Mouse (Mus musculus) bone marrow macrophage, adult 2 months (primary cell): ENCODE measurements around the gene Rims1. TPM values are rescaled to one million over a fixed set of nuclear protein-coding genes. Genes with fewer than 3 reads are reported as not detected.

ENCODE experiments used
- H3K27ac ChIP-seq: 2 replicates; pipeline ENCODE4 v1.5.1; 2012; ENCODE audit warnings: low read depth, low read length; ENCODE audit not compliant: insufficient read depth
- H3K4me1 ChIP-seq: 2 replicates; pipeline ENCODE4 v1.6.1; 2012; ENCODE audit warnings: low read length; ENCODE audit not compliant: control insufficient read depth, insufficient read depth
- H3K4me3 ChIP-seq: 2 replicates; pipeline ENCODE4 v1.5.1; 2012; ENCODE audit warnings: mild to moderate bottlenecking, low read length, moderate library complexity; ENCODE audit not compliant: insufficient read depth
- CTCF ChIP-seq: IDR thresholded peaks from 2 replicates; pipeline ENCODE4 v1.5.1; 2012; ENCODE audit warnings: low read depth, mild to moderate bottlenecking, low read length, moderate library complexity
- POLR2A ChIP-seq: IDR thresholded peaks from 2 replicates; pipeline ENCODE4 v1.6.1; 2012; ENCODE audit warnings: mild to moderate bottlenecking, low read depth, low read length, borderline replicate concordance
- polyA plus RNA-seq: library from polyadenylated mRNA; stranded (reverse); fragments of >200 nt; gene quantifications from 2 replicates; pipeline ENCODE4 v1.2.4, GENCODE M21; 2012; ENCODE audit not compliant: missing spikeins, insufficient read depth, insufficient read length

Rims1 gene
- polyA plus RNA-seq, 1 experiment = not detected

DNA sequence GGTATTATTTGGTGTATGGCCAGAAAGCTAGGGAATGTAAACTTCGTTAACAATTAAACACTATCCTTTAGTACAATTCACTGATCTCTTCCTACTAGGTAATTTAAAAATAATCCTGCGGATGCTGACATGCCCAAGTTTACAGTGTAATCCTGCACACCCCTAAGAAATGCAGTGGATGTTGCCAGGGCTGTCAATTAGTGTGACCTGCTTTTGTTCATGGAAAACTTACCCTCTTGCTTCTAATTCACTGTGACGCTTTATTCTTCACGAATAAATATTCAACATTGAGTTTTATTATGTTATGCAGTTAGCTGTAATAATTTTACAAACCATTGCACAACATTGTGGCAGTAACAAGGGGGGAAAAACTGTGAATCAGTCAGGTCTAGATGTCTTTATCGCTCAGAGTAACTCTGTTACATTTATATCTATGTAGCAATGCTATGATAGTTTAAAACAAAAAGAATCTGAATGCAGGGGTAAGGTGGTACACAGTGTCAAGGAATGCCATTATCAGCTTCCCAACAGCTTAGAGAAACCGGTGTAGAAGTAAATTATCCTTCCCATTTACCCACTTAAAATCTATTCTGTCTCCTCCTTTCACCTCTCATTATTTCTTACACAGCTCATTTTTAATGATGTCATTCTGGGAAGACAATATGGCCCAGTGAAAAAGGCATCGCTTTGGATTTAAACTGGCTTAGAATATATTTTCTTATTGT, 35.1 kb downstream of the Rims1 start:
- H3K4me3 ChIP-seq = no peak overlapping the region
- TF ChIP-seq CTCF = no peak
- TF ChIP-seq POLR2A = no peak
- no peaks in the 10 kb centered on the region for H3K4me1 ChIP-seq

DNA sequence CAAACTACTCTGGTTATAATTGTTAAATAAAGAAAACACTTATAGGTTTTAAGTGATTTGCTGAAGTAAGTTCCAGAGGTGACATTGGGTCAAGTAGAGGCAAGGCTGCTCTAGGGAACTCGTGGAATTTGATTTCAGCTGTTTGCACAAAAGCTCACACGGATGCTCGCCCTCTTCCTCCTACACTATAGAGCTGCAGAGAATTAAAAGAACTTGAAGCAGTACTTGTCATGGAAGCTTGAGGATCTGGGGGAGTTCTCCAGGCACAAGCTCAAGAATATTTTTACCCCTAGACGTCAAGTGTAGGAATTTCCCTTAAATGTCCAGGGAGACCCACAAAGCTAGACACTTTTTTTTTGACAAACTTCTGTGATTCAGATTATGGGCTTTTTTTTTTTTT, 42.4 kb downstream of the Rims1 start:
- TF ChIP-seq POLR2A (no peak), CTCF (no peak)
- H3K4me3 ChIP-seq = no peak overlapping the region
- no peak overlapping the region for H3K27ac ChIP-seq
- no peaks in the 10 kb centered on the region for H3K4me1 ChIP-seq

More for the DNA sequence above, 35.1 kb downstream of the Rims1 start:
- no peak overlapping the region for H3K27ac ChIP-seq

DNA sequence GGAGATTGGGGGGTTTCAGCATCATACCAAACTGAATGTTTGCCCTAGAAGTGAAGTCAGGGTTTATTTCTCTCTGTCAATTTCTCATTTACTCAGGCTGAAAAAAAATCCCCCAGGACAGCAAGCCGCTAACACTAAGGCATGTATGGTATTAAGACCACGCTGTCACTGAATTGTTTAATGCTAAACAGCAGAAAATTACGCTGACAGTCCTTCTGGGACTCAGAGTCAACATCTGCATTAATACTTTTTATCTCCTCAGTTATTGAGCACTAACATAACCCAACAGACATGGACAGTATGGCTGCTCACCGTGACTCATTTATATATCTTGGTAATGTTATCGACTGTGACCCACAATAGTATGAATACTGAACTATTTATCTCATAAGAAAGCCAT, 43.0 kb downstream of the Rims1 start:
- Histone ChIP-seq H3K4me3 (no peak overlapping the region), H3K4me1 (no peaks in the 10 kb centered on the region), H3K27ac (no peak overlapping the region)
- no peak for TF ChIP-seq CTCF
- TF ChIP-seq POLR2A = no peak

DNA sequence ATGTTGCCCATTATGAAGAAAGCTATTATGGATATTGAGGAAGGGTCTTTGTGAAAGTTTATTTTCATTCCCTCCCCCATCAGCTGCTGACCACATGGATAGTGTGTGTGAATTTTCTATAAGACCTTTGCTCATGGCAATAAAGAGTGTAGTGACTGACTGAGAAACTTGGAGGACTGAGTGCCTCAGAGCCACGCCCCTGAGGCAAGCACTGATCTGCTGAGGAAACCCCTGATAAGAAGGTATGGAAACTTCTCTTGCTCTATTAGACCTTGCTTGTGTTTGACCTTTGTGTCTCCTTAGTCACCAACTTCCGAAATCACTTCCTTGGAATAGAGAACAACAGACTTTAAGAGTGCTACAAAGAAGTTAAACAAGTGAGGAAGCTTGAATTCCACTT, 55.3 kb downstream of the Rims1 start:
- no peaks in the 10 kb centered on the region for H3K4me1 ChIP-seq
- no peak overlapping the region for H3K27ac ChIP-seq
- H3K4me3 ChIP-seq = no peak overlapping the region
- TF ChIP-seq POLR2A (no peak), CTCF (no peak)

DNA sequence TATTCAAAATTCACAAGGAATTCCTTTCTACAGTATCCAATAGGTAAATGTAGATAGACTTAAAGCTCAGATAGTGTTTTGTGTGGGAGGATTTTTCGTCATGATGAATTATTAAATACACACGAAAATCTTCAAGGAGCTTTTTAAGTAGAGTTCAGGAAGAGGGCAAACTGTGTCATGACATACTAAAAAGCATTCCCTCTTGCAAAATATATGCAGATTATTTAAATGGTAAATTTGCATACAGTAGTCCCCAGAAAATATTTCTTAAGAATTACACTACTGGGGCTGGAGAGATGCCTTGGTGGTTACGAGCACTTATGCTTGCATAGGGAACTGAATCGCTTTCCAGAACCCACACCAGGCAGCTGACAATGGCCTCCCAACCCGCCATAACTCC, 61.1 kb downstream of the Rims1 start:
- H3K27ac ChIP-seq = no peak overlapping the region
- no peaks in the 10 kb centered on the region for H3K4me1 ChIP-seq
- no peak for TF ChIP-seq CTCF
- TF ChIP-seq POLR2A = no peak
- no peak overlapping the region for H3K4me3 ChIP-seq

DNA sequence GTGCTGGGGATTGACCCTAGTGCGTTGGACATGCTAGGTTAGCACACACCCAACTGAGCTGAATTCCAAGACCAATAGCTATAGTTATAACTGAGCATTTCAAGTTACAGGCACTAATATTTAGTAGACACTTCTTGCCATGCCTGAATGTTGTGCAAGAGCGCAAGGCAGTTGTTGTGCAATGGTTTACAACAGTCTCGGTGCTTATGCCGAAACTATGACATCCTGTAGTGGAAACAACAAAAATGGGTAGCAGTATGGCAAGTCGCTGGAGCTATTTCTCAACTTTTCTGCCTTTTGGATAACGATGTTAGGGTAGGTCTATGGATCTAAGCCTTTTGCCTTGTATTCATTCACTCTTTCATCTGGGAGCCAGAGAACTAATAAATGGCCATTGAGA, 68.3 kb downstream of the Rims1 start:
- no peak overlapping the region for H3K4me3 ChIP-seq
- no peak overlapping the region for H3K27ac ChIP-seq
- no peak for TF ChIP-seq POLR2A
- no peak for TF ChIP-seq CTCF
- H3K4me1 ChIP-seq = no peaks in the 10 kb centered on the region

DNA sequence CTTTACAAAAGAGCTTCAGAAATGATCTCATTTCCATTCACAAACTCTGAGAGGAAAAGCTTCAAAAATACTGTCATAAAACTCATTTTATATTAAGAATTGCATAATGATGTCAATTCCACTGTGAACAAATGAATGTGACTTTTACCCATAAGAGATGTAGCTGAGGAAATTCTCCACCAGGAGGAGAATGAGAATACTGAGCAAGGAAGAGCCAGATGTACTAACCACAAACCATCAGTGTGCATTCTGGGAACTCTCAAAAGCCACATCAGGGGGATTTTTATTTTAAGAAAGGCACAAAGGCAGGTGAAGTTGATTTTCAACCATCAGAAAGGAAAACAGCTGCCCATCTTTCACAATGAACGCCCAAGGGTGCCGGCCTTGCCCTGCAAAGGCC, 71.4 kb downstream of the Rims1 start:
- Histone ChIP-seq H3K4me1 (no peaks in the 10 kb centered on the region), H3K27ac (no peak overlapping the region), H3K4me3 (no peak overlapping the region)
- TF ChIP-seq POLR2A (no peak), CTCF (no peak)

DNA sequence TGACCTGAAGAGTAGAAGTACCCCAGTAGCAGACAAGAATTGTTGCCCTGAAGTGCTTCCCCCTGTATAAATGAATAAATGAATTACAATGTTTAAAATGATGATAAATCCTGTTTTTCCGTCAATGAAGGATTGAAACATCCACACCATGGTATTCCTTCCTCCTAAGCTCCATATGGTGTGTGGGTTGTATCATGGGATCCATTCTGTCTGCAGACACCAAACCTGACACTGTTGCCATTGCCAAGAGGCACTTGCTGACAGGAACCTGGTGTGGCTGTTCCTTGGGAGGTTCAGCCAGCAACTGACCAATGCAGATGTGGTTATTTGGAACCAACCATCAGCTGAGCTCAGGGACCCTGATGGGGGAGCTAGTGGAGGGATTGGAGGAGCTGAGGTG, 72.5 kb downstream of the Rims1 start:
- Histone ChIP-seq H3K27ac (no peak overlapping the region), H3K4me1 (no peaks in the 10 kb centered on the region), H3K4me3 (no peak overlapping the region)
- no peak for TF ChIP-seq POLR2A
- no peak for TF ChIP-seq CTCF

DNA sequence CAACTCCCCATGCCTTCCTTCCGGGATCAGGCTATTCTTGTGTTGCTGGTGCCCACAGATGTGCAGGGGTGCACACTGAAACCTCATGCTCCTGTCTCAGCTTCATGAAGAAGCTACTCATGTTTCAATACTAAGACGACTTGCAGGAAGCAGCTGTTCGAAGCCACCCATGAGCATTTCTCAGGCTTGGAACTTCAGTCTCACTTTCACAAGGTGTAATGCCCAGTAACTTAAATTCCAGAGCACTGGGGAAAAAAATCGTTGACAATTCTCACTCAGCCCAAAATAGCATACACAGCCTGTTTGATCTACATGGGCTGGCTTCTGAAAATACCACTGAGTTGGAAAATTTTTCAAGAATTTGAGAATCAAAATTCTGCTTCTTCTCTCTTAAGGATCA, 77.6 kb downstream of the Rims1 start:
- no peak for TF ChIP-seq CTCF
- TF ChIP-seq POLR2A = no peak
- Histone ChIP-seq H3K4me1 (no peaks in the 10 kb centered on the region), H3K27ac (no peak overlapping the region), H3K4me3 (no peak overlapping the region)

DNA sequence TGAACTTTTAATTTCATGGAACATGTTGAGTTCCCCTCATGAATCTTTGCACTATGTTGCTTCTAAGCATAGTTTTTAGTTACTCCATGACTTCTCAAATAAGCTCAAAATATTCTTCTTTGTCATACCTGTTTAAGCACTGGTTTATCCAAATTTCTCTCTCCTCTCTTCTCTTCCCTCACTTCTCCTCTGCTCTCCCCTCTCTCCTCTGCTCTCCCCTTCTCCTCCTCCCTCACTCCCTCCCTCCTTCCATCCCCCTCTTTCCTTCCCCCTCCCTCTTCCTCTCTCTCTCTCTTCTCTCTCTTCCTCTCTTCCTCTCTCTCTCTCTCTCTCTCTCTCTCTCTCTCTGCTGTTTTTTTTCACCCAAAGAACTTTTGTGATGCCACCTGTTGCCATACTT, 84.1 kb downstream of the Rims1 start:
- TF ChIP-seq CTCF (no peak), POLR2A (no peak)

DNA sequence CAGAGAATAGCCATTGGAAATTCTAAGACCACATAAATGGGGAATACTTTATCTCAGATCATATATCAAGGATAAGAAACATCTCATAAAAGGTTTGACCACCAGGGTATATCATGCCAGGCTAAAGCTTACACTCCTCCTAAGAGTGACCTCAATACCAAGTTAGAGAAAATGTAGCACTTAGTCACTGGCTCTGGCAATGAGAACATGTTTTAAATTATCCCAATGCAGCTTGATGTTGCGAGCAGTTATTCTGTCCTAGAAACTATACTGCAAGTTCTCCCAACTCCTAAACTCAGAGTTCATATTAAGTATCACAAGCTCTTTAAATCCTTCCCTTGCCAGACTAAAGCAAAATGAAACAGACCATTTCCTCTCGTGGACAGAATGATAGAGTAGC, 85.1 kb downstream of the Rims1 start:
- Histone ChIP-seq H3K27ac (no peak overlapping the region), H3K4me1 (no peaks in the 10 kb centered on the region), H3K4me3 (no peak overlapping the region)
- TF ChIP-seq POLR2A (no peak), CTCF (no peak)

More for the DNA sequence above, 84.1 kb downstream of the Rims1 start:
- no peak overlapping the region for H3K27ac ChIP-seq
- H3K4me1 ChIP-seq = no peaks in the 10 kb centered on the region
- no peak overlapping the region for H3K4me3 ChIP-seq
